Mouse (Mus musculus): Measurements from ENCODE around the gene Ntng1. TPM values are rescaled to one million over a fixed set of nuclear protein-coding genes. Genes with fewer than 3 reads are reported as not detected.

The Ntng1 gene
- polyA plus RNA-seq, 1 experiment: not detected

GRCm38 (mm10) chr3:110000349-110000748, 143.5 kb downstream of the Ntng1 start:
- no peak overlapping the region for H3K4me3 ChIP-seq (ENCODE audit: insufficient read depth, low read depth, low read length)
- H3K27ac ChIP-seq (replicated peaks; ENCODE audit: low read depth, low read length): no peak overlapping the region
- H3K4me1 ChIP-seq (ENCODE audit: control insufficient read depth, insufficient read depth, insufficient read length, low read length): no peaks in the 10 kb centered on the region

GRCm38 (mm10) chr3:109995663-109996024, 148.2 kb downstream of the Ntng1 start:
- Histone ChIP-seq H3K4me1 (ENCODE audit: control insufficient read depth, insufficient read depth, insufficient read length, low read length) (no peaks in the 10 kb centered on the region), H3K4me3 (ENCODE audit: insufficient read depth, low read depth, low read length) (no peak overlapping the region), H3K27ac (replicated peaks; ENCODE audit: low read depth, low read length) (no peak overlapping the region)

- Histone ChIP-seq H3K4me1 (ENCODE audit: control insufficient read depth, insufficient read depth, insufficient read length, low read length) (no peaks in the 10 kb centered on the region), H3K27ac (replicated peaks; ENCODE audit: low read depth, low read length) (no peak overlapping the region), H3K4me3 (ENCODE audit: insufficient read depth, low read depth, low read length) (no peak overlapping the region)
Measured at GRCm38 (mm10) chr3:109994978-109995662, 148.7 kb downstream of the Ntng1 start.

GRCm38 (mm10) chr3:109984086-109984485, 159.7 kb downstream of the Ntng1 start:
- H3K27ac ChIP-seq (replicated peaks; ENCODE audit: low read depth, low read length): no peak overlapping the region
- H3K4me3 ChIP-seq (ENCODE audit: insufficient read depth, low read depth, low read length): no peak overlapping the region
- no peaks in the 10 kb centered on the region for H3K4me1 ChIP-seq (ENCODE audit: control insufficient read depth, insufficient read depth, insufficient read length, low read length)

- Histone ChIP-seq H3K4me3 (ENCODE audit: insufficient read depth, low read depth, low read length) (no peak overlapping the region), H3K27ac (replicated peaks; ENCODE audit: low read depth, low read length) (no peak overlapping the region)
Measured at GRCm38 (mm10) chr3:109977614-109978013, 166.2 kb downstream of the Ntng1 start.

GRCm38 (mm10) chr3:109975106-109975505, 168.7 kb downstream of the Ntng1 start:
- Histone ChIP-seq H3K4me3 (ENCODE audit: insufficient read depth, low read depth, low read length) (no peak overlapping the region), H3K4me1 (ENCODE audit: control insufficient read depth, insufficient read depth, insufficient read length, low read length) (no peaks in the 10 kb centered on the region), H3K27ac (replicated peaks; ENCODE audit: low read depth, low read length) (no peak overlapping the region)

More at GRCm38 (mm10) chr3:109977614-109978013, 166.2 kb downstream of the Ntng1 start:
- no peaks in the 10 kb centered on the region for H3K4me1 ChIP-seq (ENCODE audit: control insufficient read depth, insufficient read depth, insufficient read length, low read length)

- Histone ChIP-seq H3K27ac (replicated peaks; ENCODE audit: low read depth, low read length) (no peak overlapping the region), H3K4me1 (ENCODE audit: control insufficient read depth, insufficient read depth, insufficient read length, low read length) (no peaks in the 10 kb centered on the region), H3K4me3 (ENCODE audit: insufficient read depth, low read depth, low read length) (no peak overlapping the region)
Measured at GRCm38 (mm10) chr3:109971465-109971864, 172.3 kb downstream of the Ntng1 start.

- no peak overlapping the region for H3K4me3 ChIP-seq (ENCODE audit: insufficient read depth, low read depth, low read length)
- no peak overlapping the region for H3K27ac ChIP-seq (replicated peaks; ENCODE audit: low read depth, low read length)
- no peaks in the 10 kb centered on the region for H3K4me1 ChIP-seq (ENCODE audit: control insufficient read depth, insufficient read depth, insufficient read length, low read length)
Measured at GRCm38 (mm10) chr3:109970181-109970580, 173.6 kb downstream of the Ntng1 start.

- H3K4me1 ChIP-seq (ENCODE audit: control insufficient read depth, insufficient read depth, insufficient read length, low read length): no peaks in the 10 kb centered on the region
- no peak overlapping the region for H3K27ac ChIP-seq (replicated peaks; ENCODE audit: low read depth, low read length)
- H3K4me3 ChIP-seq (ENCODE audit: insufficient read depth, low read depth, low read length): no peak overlapping the region
Measured at GRCm38 (mm10) chr3:109962631-109963030, 181.2 kb downstream of the Ntng1 start.

GRCm38 (mm10) chr3:109942960-109943359, 200.9 kb downstream of the Ntng1 start:
- Histone ChIP-seq H3K4me1 (ENCODE audit: control insufficient read depth, insufficient read depth, insufficient read length, low read length) (no peaks in the 10 kb centered on the region), H3K27ac (replicated peaks; ENCODE audit: low read depth, low read length) (no peak overlapping the region)

GRCm38 (mm10) chr3:109937634-109938033, 206.2 kb downstream of the Ntng1 start:
- Histone ChIP-seq H3K4me3 (ENCODE audit: insufficient read depth, low read depth, low read length) (no peak overlapping the region), H3K4me1 (ENCODE audit: control insufficient read depth, insufficient read depth, insufficient read length, low read length) (no peaks in the 10 kb centered on the region), H3K27ac (replicated peaks; ENCODE audit: low read depth, low read length) (no peak overlapping the region)

More at GRCm38 (mm10) chr3:109942960-109943359, 200.9 kb downstream of the Ntng1 start:
- no peak overlapping the region for H3K4me3 ChIP-seq (ENCODE audit: insufficient read depth, low read depth, low read length)

GRCm38 (mm10) chr3:109936275-109936674, 207.5 kb downstream of the Ntng1 start:
- Histone ChIP-seq H3K27ac (replicated peaks; ENCODE audit: low read depth, low read length) (no peak overlapping the region), H3K4me1 (ENCODE audit: control insufficient read depth, insufficient read depth, insufficient read length, low read length) (no peaks in the 10 kb centered on the region), H3K4me3 (ENCODE audit: insufficient read depth, low read depth, low read length) (no peak overlapping the region)

GRCm38 (mm10) chr3:109932261-109932660, 211.6 kb downstream of the Ntng1 start:
- Histone ChIP-seq H3K27ac (replicated peaks; ENCODE audit: low read depth, low read length) (no peak overlapping the region), H3K4me1 (ENCODE audit: control insufficient read depth, insufficient read depth, insufficient read length, low read length) (no peaks in the 10 kb centered on the region), H3K4me3 (ENCODE audit: insufficient read depth, low read depth, low read length) (no peak overlapping the region)

GRCm38 (mm10) chr3:109931021-109931420, 212.8 kb downstream of the Ntng1 start:
- Histone ChIP-seq H3K4me3 (ENCODE audit: insufficient read depth, low read depth, low read length) (no peak overlapping the region), H3K27ac (replicated peaks; ENCODE audit: low read depth, low read length) (no peak overlapping the region), H3K4me1 (ENCODE audit: control insufficient read depth, insufficient read depth, insufficient read length, low read length) (no peaks in the 10 kb centered on the region)

- H3K4me3 ChIP-seq (ENCODE audit: insufficient read depth, low read depth, low read length): no peak overlapping the region
- no peaks in the 10 kb centered on the region for H3K4me1 ChIP-seq (ENCODE audit: control insufficient read depth, insufficient read depth, insufficient read length, low read length)
- no peak overlapping the region for H3K27ac ChIP-seq (replicated peaks; ENCODE audit: low read depth, low read length)
Measured at GRCm38 (mm10) chr3:109923788-109924187, 220.0 kb downstream of the Ntng1 start.

- H3K4me3 ChIP-seq (ENCODE audit: insufficient read depth, low read depth, low read length): no peak overlapping the region
- no peaks in the 10 kb centered on the region for H3K4me1 ChIP-seq (ENCODE audit: control insufficient read depth, insufficient read depth, insufficient read length, low read length)
Measured at GRCm38 (mm10) chr3:109918996-109919395, 224.8 kb downstream of the Ntng1 start.

More at GRCm38 (mm10) chr3:109918996-109919395, 224.8 kb downstream of the Ntng1 start:
- H3K27ac ChIP-seq (replicated peaks; ENCODE audit: low read depth, low read length): no peak overlapping the region
